Mouse (Mus musculus): Measurements from ENCODE around the gene Synj2. TPM values are rescaled to one million over a fixed set of nuclear protein-coding genes. Genes with fewer than 3 reads are reported as not detected.

Synj2 gene
- 2.9 and 4.3 TPM in 2 replicates for polyA plus RNA-seq (2014; fragmentation: Nextera tagmentation; extraction: Ambion mirVana)

DNA sequence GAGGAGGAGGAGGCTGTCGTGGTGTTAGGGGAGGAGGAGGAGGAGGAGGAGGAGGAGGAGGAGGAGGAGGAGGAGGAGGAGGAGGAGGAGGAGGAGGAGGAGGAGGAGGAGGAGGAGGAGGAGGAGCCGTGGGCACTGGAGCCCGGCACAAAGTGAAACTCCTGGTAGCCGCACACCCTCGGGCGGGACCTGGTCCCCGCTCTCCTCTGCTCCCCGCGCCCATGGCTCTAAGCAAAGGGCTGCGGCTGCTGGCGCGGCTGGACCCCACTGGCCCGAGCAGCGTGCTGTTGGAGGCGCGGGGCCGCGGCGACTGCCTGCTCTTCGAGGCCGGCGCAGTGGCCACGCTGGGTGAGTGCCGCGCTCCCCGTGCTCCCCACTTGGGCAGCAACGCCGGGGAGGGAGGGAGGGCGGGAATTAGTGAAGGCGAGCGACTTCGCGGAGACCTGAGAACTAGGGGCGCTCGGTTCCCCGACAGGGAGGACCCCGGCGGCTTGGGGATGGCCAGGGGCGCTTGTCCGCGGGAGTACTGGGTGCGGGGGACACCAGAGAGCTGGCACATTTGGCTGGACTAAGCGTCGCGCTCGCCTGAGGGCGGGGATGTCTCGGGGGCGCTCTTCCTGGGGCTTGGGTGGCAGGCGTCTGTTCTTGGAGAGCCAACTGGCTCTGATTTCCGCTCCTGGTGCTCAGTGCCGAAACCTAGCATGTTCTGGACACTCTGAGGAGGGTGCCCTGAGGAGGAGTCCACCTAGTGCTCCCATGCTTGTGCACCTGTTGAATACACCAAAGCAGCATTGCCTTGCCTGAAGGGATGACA lies at the start of gene Synj2:
Synj2 (plus strand) TSS at position 51 of the 814 bp plus-strand sequence.
- no peaks in the 10 kb centered on the region; the same call in 1 of the 2 replicates for H3K4me1 ChIP-seq (ENCODE audit: control insufficient read depth, insufficient read depth, low read length)
- peak within 1 kb of the TSS; percentile 53 for H3K4me3 ChIP-seq (ENCODE audit: low read length)
- ATAC-seq (ENCODE audit: low FRiP score, low TSS enrichment): peak; percentile 69
- WGBS: under 1% methylated on average over 43 of the region's 52 CpGs
- no peaks in the 10 kb centered on the region for H3K27me3 ChIP-seq (ENCODE audit: control insufficient read depth, insufficient read depth, low read length)
- H3K9ac ChIP-seq (ENCODE audit: low read depth, low read length): peak within 1 kb of the TSS; percentile 63
- H3K4me2 ChIP-seq (replicated peaks; ENCODE audit: low read depth, low read length): peak within 1 kb of the TSS; percentile 68
- no peaks in the 10 kb centered on the region for H3K36me3 ChIP-seq (ENCODE audit: control insufficient read depth, insufficient read depth, low read length)
- no peak within 1 kb of the TSS; the same call in 1 of the 2 replicates for H3K27ac ChIP-seq (ENCODE audit: low read depth, low read length)
- no peaks in the 10 kb centered on the region for H3K9me3 ChIP-seq (ENCODE audit: control insufficient read depth, low read length)

DNA sequence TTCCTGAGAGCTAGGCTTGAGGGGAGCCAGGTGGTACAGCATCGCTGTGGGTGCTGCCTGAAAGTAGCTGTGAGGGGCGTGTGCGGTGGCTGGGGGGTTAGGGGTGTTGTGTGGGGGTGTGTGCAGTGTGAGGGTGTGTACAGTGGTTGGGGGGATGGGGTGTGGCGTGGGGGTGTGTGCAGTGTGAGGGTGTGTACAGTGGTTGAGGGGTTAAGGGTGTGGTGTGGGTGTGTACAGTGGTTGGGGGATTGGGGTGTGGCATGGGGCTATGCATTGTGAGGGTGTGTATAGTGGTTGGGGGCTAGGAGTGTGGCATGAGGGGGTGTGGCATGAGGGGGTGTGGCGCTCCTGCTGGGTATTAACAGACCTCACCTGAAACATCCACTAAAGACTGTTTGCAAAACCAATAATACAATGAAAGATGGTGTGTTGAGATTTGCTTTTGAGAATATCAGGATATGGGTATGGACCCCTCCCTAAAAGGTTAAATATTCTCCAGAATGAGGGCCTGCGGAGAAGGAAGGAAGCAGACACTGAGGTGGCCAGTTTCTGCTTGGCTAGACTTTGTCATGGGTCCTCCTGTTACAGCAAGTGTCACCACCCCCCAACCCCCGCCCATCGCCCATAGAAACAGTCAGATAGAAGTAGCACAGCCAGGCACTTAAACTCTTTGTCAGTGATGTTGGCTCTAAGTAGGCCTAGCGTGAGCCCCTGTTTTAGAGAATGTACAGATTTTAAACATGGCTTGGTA lies 49.0 kb upstream of the Synj2 start:
- Histone ChIP-seq H3K36me3 (ENCODE audit: control insufficient read depth, insufficient read depth, low read length) (peaks cover 20% of the 10 kb centered on the region; the same call in 1 of the 2 replicates), H3K4me3 (ENCODE audit: low read length) (no peak overlapping the region), H3K27me3 (ENCODE audit: control insufficient read depth, insufficient read depth, low read length) (no peaks in the 10 kb centered on the region), H3K9ac (ENCODE audit: low read depth, low read length) (no peak overlapping the region), H3K4me1 (ENCODE audit: control insufficient read depth, insufficient read depth, low read length) (peaks cover 12% of the 10 kb centered on the region; the same call in 1 of the 2 replicates), H3K4me2 (replicated peaks; ENCODE audit: low read depth, low read length) (no peak overlapping the region), H3K9me3 (ENCODE audit: control insufficient read depth, low read length) (no peaks in the 10 kb centered on the region), H3K27ac (ENCODE audit: low read depth, low read length) (peak overlapping the region; percentile 70; the same call in 1 of the 2 replicates)
- peak; percentile 61; the same call in 1 of the 2 replicates for ATAC-seq (ENCODE audit: low FRiP score, low TSS enrichment)
- WGBS: 81% methylated on average over 9 of the region's 9 CpGs

DNA sequence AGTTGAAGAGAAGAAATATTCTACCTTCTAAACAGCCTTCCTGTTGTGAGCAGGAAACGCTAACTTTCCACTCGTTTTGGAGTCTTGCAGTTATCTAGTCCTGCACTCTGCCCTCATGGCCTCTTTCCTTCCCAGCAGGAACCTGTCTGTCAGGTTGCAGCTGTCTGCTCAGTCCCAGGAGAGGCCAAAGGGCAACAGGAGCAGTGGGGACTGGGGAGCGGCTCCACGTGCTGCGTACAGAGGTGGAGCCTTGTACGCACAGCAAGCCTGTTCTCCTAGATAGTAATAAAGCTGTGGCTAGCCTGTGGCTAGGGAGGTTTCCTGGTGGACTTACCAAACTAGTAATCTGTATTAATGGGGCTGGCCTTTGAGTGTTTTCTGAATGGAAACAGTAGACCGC lies 48.0 kb upstream of the Synj2 start:
- Histone ChIP-seq H3K4me3 (ENCODE audit: low read length) (no peak overlapping the region), H3K36me3 (ENCODE audit: control insufficient read depth, insufficient read depth, low read length) (peaks cover 20% of the 10 kb centered on the region; the same call in 1 of the 2 replicates), H3K27ac (ENCODE audit: low read depth, low read length) (peak overlapping the region; percentile 70), H3K9ac (ENCODE audit: low read depth, low read length) (no peak overlapping the region), H3K27me3 (ENCODE audit: control insufficient read depth, insufficient read depth, low read length) (no peaks in the 10 kb centered on the region), H3K9me3 (ENCODE audit: control insufficient read depth, low read length) (no peaks in the 10 kb centered on the region), H3K4me2 (replicated peaks; ENCODE audit: low read depth, low read length) (no peak overlapping the region), H3K4me1 (ENCODE audit: control insufficient read depth, insufficient read depth, low read length) (peaks cover 9% of the 10 kb centered on the region; the same call in 1 of the 2 replicates)
- WGBS: 18% methylated on average over 7 of the region's 7 CpGs
- peak; percentile 67 for ATAC-seq (ENCODE audit: low FRiP score, low TSS enrichment)

DNA sequence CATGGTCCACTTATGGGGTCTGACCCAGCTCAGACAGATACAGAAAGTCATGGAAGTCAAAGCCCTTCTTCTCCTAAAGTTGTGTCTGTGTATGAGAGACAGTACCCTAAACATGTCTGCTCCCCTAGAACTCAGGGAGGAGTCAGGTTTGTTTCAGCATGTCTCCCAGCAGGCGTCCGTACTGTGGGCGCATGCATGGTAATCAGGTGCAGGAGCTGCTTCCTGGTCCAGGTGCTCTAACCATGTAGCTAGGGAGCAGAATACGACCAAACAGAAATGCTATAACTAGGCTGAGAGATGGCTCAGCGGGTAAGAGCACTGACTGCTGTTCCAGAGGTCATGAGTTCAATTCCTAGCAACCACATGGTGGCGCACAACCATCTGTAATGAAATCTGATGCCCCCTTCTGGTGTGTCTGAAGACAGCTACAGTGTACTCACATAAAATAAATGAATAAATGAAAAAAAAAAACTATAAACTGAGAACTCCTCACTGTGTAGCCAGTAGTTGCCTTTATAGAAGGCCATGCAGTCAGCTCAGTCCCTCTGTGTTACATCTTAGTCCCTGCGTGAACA lies 47.4 kb upstream of the Synj2 start:
- WGBS: 74% methylated on average over 7 of the region's 7 CpGs
- ATAC-seq (ENCODE audit: low FRiP score, low TSS enrichment): no peak
- H3K27ac ChIP-seq (ENCODE audit: low read depth, low read length): peak overlapping the region; percentile 70; the same call in 1 of the 2 replicates

DNA sequence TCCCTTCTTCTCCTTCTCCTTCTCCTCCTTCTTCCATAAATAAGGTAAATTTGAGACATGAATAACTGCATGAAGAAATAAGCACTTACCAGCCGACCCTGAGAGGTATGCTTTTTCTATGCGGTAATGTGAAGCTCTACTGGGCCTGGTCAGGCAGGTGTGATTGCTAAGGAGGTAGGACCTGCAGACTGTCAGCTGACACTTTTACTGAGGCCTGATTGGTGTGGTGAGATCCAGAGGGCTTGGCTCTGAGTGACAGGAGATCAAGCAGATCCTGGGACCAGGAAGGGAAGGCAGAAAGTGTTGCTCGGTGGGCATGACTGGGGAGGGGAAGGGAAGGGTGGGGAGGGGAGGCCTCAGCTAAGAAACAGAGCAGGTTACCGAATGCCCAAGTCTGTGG lies 45.0 kb upstream of the Synj2 start:
- Histone ChIP-seq H3K27ac (ENCODE audit: low read depth, low read length) (no peak overlapping the region), H3K27me3 (ENCODE audit: control insufficient read depth, insufficient read depth, low read length) (no peaks in the 10 kb centered on the region), H3K4me3 (ENCODE audit: low read length) (no peak overlapping the region), H3K4me1 (ENCODE audit: control insufficient read depth, insufficient read depth, low read length) (peaks cover 13% of the 10 kb centered on the region; the same call in 1 of the 2 replicates), H3K4me2 (replicated peaks; ENCODE audit: low read depth, low read length) (no peak overlapping the region), H3K36me3 (ENCODE audit: control insufficient read depth, insufficient read depth, low read length) (peaks cover 28% of the 10 kb centered on the region; the same call in 1 of the 2 replicates), H3K9me3 (ENCODE audit: control insufficient read depth, low read length) (no peaks in the 10 kb centered on the region), H3K9ac (ENCODE audit: low read depth, low read length) (no peak overlapping the region)
- no peak for ATAC-seq (ENCODE audit: low FRiP score, low TSS enrichment)
- WGBS: 62% methylated on average over 4 of the region's 4 CpGs

More for the DNA sequence above, 47.4 kb upstream of the Synj2 start:
- Histone ChIP-seq H3K36me3 (ENCODE audit: control insufficient read depth, insufficient read depth, low read length) (peaks cover 20% of the 10 kb centered on the region; the same call in 1 of the 2 replicates), H3K4me2 (replicated peaks; ENCODE audit: low read depth, low read length) (no peak overlapping the region), H3K27me3 (ENCODE audit: control insufficient read depth, insufficient read depth, low read length) (no peaks in the 10 kb centered on the region), H3K9ac (ENCODE audit: low read depth, low read length) (no peak overlapping the region), H3K4me3 (ENCODE audit: low read length) (no peak overlapping the region), H3K4me1 (ENCODE audit: control insufficient read depth, insufficient read depth, low read length) (peaks cover 9% of the 10 kb centered on the region; the same call in 1 of the 2 replicates), H3K9me3 (ENCODE audit: control insufficient read depth, low read length) (no peaks in the 10 kb centered on the region)

DNA sequence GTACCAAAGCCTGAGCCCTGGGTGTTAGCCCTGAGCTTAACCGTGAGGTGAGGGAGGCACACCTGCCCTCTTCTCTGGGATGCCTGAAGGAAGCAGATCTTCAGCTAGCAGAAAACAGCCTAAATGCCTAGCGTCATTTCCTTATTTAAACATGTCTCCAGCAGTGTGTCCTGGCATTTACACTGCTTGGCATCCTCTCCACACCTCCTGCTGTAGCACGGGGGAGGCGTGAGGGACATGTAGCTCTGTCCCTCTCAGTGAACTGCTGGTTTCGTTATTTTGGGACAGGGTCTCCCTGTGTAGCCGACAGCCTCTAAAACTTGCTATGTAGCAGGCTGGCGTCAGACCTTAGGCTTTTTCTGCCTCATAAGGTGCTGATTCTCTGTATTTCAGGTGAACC lies 44.5 kb upstream of the Synj2 start:
- ATAC-seq (ENCODE audit: low FRiP score, low TSS enrichment): no peak
- Histone ChIP-seq H3K36me3 (ENCODE audit: control insufficient read depth, insufficient read depth, low read length) (peaks cover 27% of the 10 kb centered on the region; the same call in 1 of the 2 replicates), H3K4me1 (ENCODE audit: control insufficient read depth, insufficient read depth, low read length) (peaks cover 13% of the 10 kb centered on the region; the same call in 1 of the 2 replicates), H3K27me3 (ENCODE audit: control insufficient read depth, insufficient read depth, low read length) (no peaks in the 10 kb centered on the region), H3K27ac (ENCODE audit: low read depth, low read length) (no peak overlapping the region), H3K9ac (ENCODE audit: low read depth, low read length) (no peak overlapping the region), H3K4me3 (ENCODE audit: low read length) (no peak overlapping the region), H3K4me2 (replicated peaks; ENCODE audit: low read depth, low read length) (no peak overlapping the region), H3K9me3 (ENCODE audit: control insufficient read depth, low read length) (no peaks in the 10 kb centered on the region)
- WGBS: 91% methylated on average over 7 of the region's 7 CpGs

DNA sequence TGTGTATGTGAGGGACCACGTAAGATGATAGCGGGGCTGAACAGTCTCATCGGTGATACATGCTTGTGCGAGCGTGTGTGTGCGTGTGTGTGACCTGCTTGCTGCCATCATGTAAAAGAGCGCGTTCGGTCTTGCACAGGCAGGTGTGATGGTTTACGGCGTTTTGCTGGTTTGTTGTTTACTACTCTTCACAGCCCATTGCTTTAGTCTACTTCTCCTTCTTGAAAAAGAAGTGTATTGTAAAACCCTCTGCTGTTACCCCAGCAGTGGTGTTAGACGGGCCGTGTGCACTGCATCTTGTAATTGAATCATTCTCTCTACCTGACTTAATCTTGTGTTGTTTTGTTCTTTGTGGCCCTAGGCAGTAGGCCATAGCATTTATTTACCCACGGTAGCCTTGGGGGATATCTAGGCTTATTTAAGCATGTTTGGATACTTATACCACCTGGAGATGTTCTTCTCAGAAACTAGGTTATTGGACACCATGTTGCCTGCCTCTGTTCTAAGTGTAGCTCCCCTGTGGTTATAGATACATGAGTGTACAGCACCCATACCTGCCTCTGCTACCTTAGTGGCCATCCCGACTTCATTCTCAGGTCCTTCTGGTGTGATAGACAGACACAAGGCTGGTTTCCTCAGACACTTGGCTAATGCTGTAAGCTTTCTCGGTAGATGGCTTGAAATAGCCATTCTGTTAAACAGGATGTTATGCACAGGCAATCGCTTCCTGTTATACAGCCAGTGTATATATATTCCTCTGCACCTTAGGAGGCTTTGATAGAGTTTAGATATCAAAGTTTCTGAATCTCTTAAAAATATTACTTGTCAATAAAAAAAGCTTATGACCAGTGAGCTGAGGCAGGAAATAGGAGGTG lies 43.5 kb upstream of the Synj2 start:
- Histone ChIP-seq H3K4me1 (ENCODE audit: control insufficient read depth, insufficient read depth, low read length) (peaks cover 9% of the 10 kb centered on the region; the same call in 1 of the 2 replicates), H3K27me3 (ENCODE audit: control insufficient read depth, insufficient read depth, low read length) (no peaks in the 10 kb centered on the region), H3K9ac (ENCODE audit: low read depth, low read length) (no peak overlapping the region), H3K9me3 (ENCODE audit: control insufficient read depth, low read length) (no peaks in the 10 kb centered on the region), H3K27ac (ENCODE audit: low read depth, low read length) (no peak overlapping the region), H3K4me2 (replicated peaks; ENCODE audit: low read depth, low read length) (no peak overlapping the region), H3K36me3 (ENCODE audit: control insufficient read depth, insufficient read depth, low read length) (peaks cover 34% of the 10 kb centered on the region; the same call in 1 of the 2 replicates), H3K4me3 (ENCODE audit: low read length) (no peak overlapping the region)
- 90% methylated on average over 17 of the region's 17 CpGs for WGBS
- no peak for ATAC-seq (ENCODE audit: low FRiP score, low TSS enrichment)

DNA sequence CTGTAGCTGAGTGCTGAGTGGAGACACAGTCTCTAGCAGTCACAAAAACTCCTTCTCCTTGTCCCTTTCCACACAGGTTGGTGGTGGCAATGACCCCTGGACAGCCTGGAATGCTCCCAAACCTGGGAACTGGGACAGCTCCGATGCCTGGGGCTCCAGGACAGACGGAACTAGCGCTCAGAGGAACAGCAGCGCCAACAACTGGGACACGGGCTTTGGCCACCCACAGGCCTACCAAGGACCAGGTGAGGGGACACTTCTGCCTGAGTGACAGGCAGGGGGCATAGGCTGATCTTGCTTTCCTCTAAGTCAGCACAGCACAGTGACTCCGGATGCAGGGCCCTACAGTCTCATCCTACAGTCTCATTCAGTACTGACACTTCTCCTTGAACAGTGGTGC lies 41.8 kb upstream of the Synj2 start:
- WGBS: 84% methylated on average over 6 of the region's 6 CpGs
- Histone ChIP-seq H3K9ac (ENCODE audit: low read depth, low read length) (no peak overlapping the region), H3K27me3 (ENCODE audit: control insufficient read depth, insufficient read depth, low read length) (no peaks in the 10 kb centered on the region), H3K4me3 (ENCODE audit: low read length) (no peak overlapping the region), H3K9me3 (ENCODE audit: control insufficient read depth, low read length) (no peaks in the 10 kb centered on the region), H3K4me2 (replicated peaks; ENCODE audit: low read depth, low read length) (no peak overlapping the region), H3K27ac (ENCODE audit: low read depth, low read length) (no peak overlapping the region), H3K36me3 (ENCODE audit: control insufficient read depth, insufficient read depth, low read length) (peaks cover 34% of the 10 kb centered on the region; the same call in 1 of the 2 replicates), H3K4me1 (ENCODE audit: control insufficient read depth, insufficient read depth, low read length) (peaks cover 4% of the 10 kb centered on the region; the same call in 1 of the 2 replicates)
- ATAC-seq (ENCODE audit: low FRiP score, low TSS enrichment): no peak

Measured in kidney, embryonic 14.5 days (tissue).